ENCODE assay signal across 21 mouse cellular contexts in the genomic region with DNA sequence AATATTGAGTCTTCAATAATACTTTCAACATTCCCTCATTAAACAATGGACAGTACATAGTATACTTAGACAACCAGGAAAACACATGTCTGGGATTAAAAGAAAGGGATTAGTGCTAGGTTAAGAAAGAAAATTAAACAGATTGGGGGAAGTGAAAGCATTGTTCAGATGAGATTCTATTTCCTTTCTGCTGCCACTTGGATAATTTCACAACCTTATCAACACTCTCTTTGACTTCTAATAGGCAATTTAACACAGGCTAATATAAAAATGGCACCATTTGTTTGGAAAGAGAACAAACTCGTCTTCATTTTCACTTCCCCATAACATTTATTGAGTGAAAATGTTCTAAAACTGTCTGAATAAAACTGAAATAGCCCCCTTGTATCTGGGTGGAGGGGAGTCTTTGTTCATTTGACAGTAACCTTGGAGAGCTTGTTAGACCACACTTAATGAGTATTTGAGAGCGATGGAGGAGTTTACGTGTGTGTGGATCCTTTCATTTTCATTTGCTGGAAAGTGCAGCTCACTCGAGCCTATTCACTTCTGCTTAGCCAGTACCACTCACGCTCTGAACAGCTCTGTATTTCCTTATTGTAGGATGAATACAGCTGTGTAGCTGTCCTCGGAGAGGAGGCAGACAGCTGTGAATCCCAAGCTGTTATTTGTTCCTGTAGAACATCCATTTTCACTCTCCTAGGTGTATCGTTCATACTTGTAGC.
DNase-seq lines count a peak whose midpoint lies in the region; ATAC-seq lines count a peak whose summit lies in the region.
"Had no signal": no experiment of that assay in that cellular context is flagged by ENCODE, and none has a peak within 500 bp of the region (broad histone marks: within the 10 kb centered on the region; RNA-seq: fewer than 3 reads in every experiment).

No protein-coding gene starts in this region.

- no peaks in the 10 kb centered on the region for H3K4me1 ChIP-seq in neural tube, embryonic 12.5 days
- H3K4me1 ChIP-seq in neural tube, embryonic 15.5 days: no peaks in the 10 kb centered on the region
- H3K4me1 ChIP-seq in hindbrain, embryonic 14.5 days (replicated peaks; ENCODE audit: control insufficient read depth, insufficient read depth, low read length): no peaks in the 10 kb centered on the region
- H3K4me1 ChIP-seq: heart, embryonic 15.5 days; limb, embryonic 15.5 days had no signal

- H3K4me2 ChIP-seq in neural tube, embryonic 12.5 days (replicated peaks): no peak overlapping the region
- H3K4me2 ChIP-seq in neural tube, embryonic 15.5 days: no peak overlapping the region
- no peak overlapping the region for H3K4me2 ChIP-seq in hindbrain, embryonic 14.5 days (replicated peaks)
- H3K4me2 ChIP-seq: embryonic facial prominence, embryonic 15.5 days; heart, embryonic 15.5 days; limb, embryonic 15.5 days had no signal

- H3K9ac ChIP-seq in neural tube, embryonic 12.5 days: no peak overlapping the region
- no peak overlapping the region for H3K9ac ChIP-seq in neural tube, embryonic 15.5 days (replicated peaks)
- H3K9ac ChIP-seq in hindbrain, embryonic 14.5 days: no peak overlapping the region
- H3K9ac ChIP-seq: embryonic facial prominence, embryonic 15.5 days; heart, embryonic 15.5 days; limb, embryonic 15.5 days had no signal

- no peaks in the 10 kb centered on the region for H3K9me3 ChIP-seq in neural tube, embryonic 12.5 days
- no peaks in the 10 kb centered on the region for H3K9me3 ChIP-seq in neural tube, embryonic 15.5 days (replicated peaks)
- H3K9me3 ChIP-seq in hindbrain, embryonic 14.5 days (ENCODE audit: control insufficient read depth, low read length): no peaks in the 10 kb centered on the region
- H3K9me3 ChIP-seq: embryonic facial prominence, embryonic 15.5 days; heart, embryonic 15.5 days; limb, embryonic 15.5 days had no signal

- peak; percentile 13 for DNase-seq in embryo, embryonic 10.5 days (ENCODE audit: low spot score)
- no peak for DNase-seq in embryo, embryonic 11 days
- peak; percentile 28 for DNase-seq in hindbrain, embryonic 14.5 days (ENCODE audit: low spot score)
- no peak for DNase-seq in Muller cell, postnatal 12 days (ENCODE audit: inconsistent ontology term)
- no peak for DNase-seq in c-Kit-positive CD71-positive TER-119-positive erythroid progenitor cells, embryonic 14.5 days (ENCODE audit: low spot score)
- DNase-seq in lung, postnatal 25 days (ENCODE audit: low spot score): no peak
- DNase-seq: adrenal gland, postnatal 14 days; cerebellum, adult 8-10 months; gastrocnemius, adult 2 months; heart, adult 18-20 months; kidney, adult 8-10 months; lung, adult 18-20 months; lung, postnatal 36 days; retina, postnatal 1 day; right cerebral cortex, postnatal 4 days; thymus, postnatal 4 days had no signal

- WGBS in neural tube, embryonic 12.5 days: 41% methylated on average over 7 of the region's 7 CpGs
- 29% methylated on average over 7 of the region's 7 CpGs for WGBS in neural tube, embryonic 15.5 days
- WGBS in hindbrain, embryonic 14.5 days: 35% methylated on average over 7 of the region's 7 CpGs

- no peaks in the 10 kb centered on the region for H3K36me3 ChIP-seq in neural tube, embryonic 12.5 days
- no peaks in the 10 kb centered on the region for H3K36me3 ChIP-seq in neural tube, embryonic 15.5 days
- no peaks in the 10 kb centered on the region for H3K36me3 ChIP-seq in hindbrain, embryonic 14.5 days (replicated peaks; ENCODE audit: control insufficient read depth, insufficient read depth)
- H3K36me3 ChIP-seq: embryonic facial prominence, embryonic 15.5 days; heart, embryonic 15.5 days; limb, embryonic 15.5 days had no signal

- ATAC-seq in neural tube, embryonic 12.5 days (ENCODE audit: low FRiP score, low read depth): peak; percentile 50; the same call in 1 of the 2 replicates
- no peak for ATAC-seq in neural tube, embryonic 15.5 days (ENCODE audit: low FRiP score)
- ATAC-seq in hindbrain, embryonic 14.5 days (ENCODE audit: low FRiP score): no peak

- no peaks in the 10 kb centered on the region for H3K27me3 ChIP-seq in neural tube, embryonic 12.5 days (replicated peaks)
- H3K27me3 ChIP-seq in neural tube, embryonic 15.5 days (replicated peaks): no peaks in the 10 kb centered on the region
- H3K27me3 ChIP-seq in hindbrain, embryonic 14.5 days (ENCODE audit: control insufficient read depth, insufficient read depth, low read length): no peaks in the 10 kb centered on the region
- H3K27me3 ChIP-seq: embryonic facial prominence, embryonic 15.5 days; heart, embryonic 15.5 days; limb, embryonic 15.5 days had no signal

- no peak overlapping the region for H3K4me3 ChIP-seq in neural tube, embryonic 12.5 days
- no peak overlapping the region for H3K4me3 ChIP-seq in neural tube, embryonic 15.5 days (replicated peaks)
- H3K4me3 ChIP-seq in hindbrain, embryonic 14.5 days (replicated peaks; ENCODE audit: low read length): no peak overlapping the region
- H3K4me3 ChIP-seq: embryonic facial prominence, embryonic 15.5 days; gastrocnemius, adult 2 months; heart, embryonic 15.5 days; limb, embryonic 15.5 days had no signal

- H3K27ac ChIP-seq in neural tube, embryonic 12.5 days: no peak overlapping the region
- no peak overlapping the region for H3K27ac ChIP-seq in neural tube, embryonic 15.5 days (replicated peaks)
- no peak overlapping the region for H3K27ac ChIP-seq in hindbrain, embryonic 14.5 days
- H3K27ac ChIP-seq: embryonic facial prominence, embryonic 15.5 days; gastrocnemius, adult 2 months; heart, embryonic 15.5 days; limb, embryonic 15.5 days had no signal

Comparison
In these comparisons a context has a peak if more than half of its experiments do, and no peak if none do; other contexts are left out.
1. DNase-seq: peak in embryo, embryonic 10.5 days (single experiment) and hindbrain, embryonic 14.5 days (single experiment); none in embryo, embryonic 11 days (single experiment), Muller cell, postnatal 12 days (single experiment), c-Kit-positive CD71-positive TER-119-positive erythroid progenitor cells, embryonic 14.5 days (single experiment) and lung, postnatal 25 days (single experiment).